Mouse (Mus musculus) stomach, postnatal 0 days (tissue): Measurements from ENCODE around the gene Qdpr. TPM values are rescaled to one million over a fixed set of nuclear protein-coding genes. Genes with fewer than 3 reads are reported as not detected.
A peak's percentile ranks its signal among the peaks of the same experiment; 100 is the strongest.

ENCODE experiments used
- ATAC-seq: fragments of 200-750 bp; cut with Nextera tagmentation; 2 replicates; pipeline ENCODE4 v1.8.0; 2017; ENCODE audit not compliant: low FRiP score, low TSS enrichment
- DNase-seq: peaks from one replicate; pipeline ENCODE4 v3.0.0-alpha.2; 2016; ENCODE audit warnings: low spot score
- H3K27ac ChIP-seq: fragments of 300-500 bp; sonication (generic); replicated peaks from 2 replicates; pipeline ENCODE4 v1.5.1; 2014; ENCODE audit warnings: mild to moderate bottlenecking, control low read depth
- H3K27me3 ChIP-seq: fragments of 300-500 bp; sonication (generic); 2 replicates; pipeline ENCODE4 v1.6.1; 2014; ENCODE audit warnings: low read length; ENCODE audit not compliant: control insufficient read depth, insufficient read depth
- H3K36me3 ChIP-seq: fragments of 300-500 bp; sonication (generic); 2 replicates; pipeline ENCODE4 v1.6.1; 2014; ENCODE audit warnings: low read length, mixed read lengths; ENCODE audit not compliant: control insufficient read depth, insufficient read depth
- H3K4me1 ChIP-seq: fragments of 300-500 bp; sonication (generic); replicated peaks from 2 replicates; pipeline ENCODE4 v1.6.1; 2014; ENCODE audit warnings: antibody characterized with exemption; ENCODE audit not compliant: control insufficient read depth, insufficient read depth
- H3K4me2 ChIP-seq: fragments of 300-500 bp; sonication (generic); replicated peaks from 2 replicates; pipeline ENCODE4 v1.6.1; 2014; ENCODE audit warnings: low read depth, mild to moderate bottlenecking, control low read depth, moderate library complexity
- H3K4me3 ChIP-seq: fragments of 300-500 bp; sonication (generic); 2 replicates; pipeline ENCODE4 v1.5.1; 2014; ENCODE audit warnings: low read depth, low read length, control low read depth
- H3K9ac ChIP-seq: fragments of 300-500 bp; sonication (generic); 2 replicates; pipeline ENCODE4 v1.6.1; 2014; ENCODE audit warnings: mild to moderate bottlenecking, low read length, control low read depth, mixed read lengths
- H3K9me3 ChIP-seq: fragments of 300-500 bp; sonication (generic); 2 replicates; pipeline ENCODE4 v1.6.1; 2016; ENCODE audit warnings: low read length; ENCODE audit not compliant: control insufficient read depth
- CTCF ChIP-seq: IDR thresholded peaks from 2 replicates; pipeline ENCODE4 v1.5.1; 2016; ENCODE audit warnings: antibody characterized with exemption, low read depth, mild to moderate bottlenecking, moderate library complexity
- EP300 ChIP-seq: optimal IDR thresholded peaks from 2 replicates; pipeline ENCODE3; 2016; ENCODE audit warnings: antibody characterized with exemption
- WGBS: fragments of 180-500 bp; shearing (Covaris S2); extraction: QIAGEN DNeasy Blood & Tissue Kit; methylation state at CpG from one replicate; pipeline ENCODE4 v1.1.7; 2014; 5-methylcytosine and 5-hydroxymethylcytosine counted together
- polyA plus RNA-seq: library from polyadenylated mRNA; unstranded; fragments of >200 nt; fragmentation: Nextera tagmentation; extraction: Ambion mirVana; gene quantifications from 2 replicates; pipeline ENCODE4 v1.2.1, GENCODE M21; 2015

Gene Qdpr
- polyA plus RNA-seq, 1 experiment from 2014 or later, result 91.4 TPM

- peak overlapping the region; percentile 49 for H3K4me3 ChIP-seq
- DNase-seq (peak; percentile 20), ATAC-seq (no peak)
- no peaks in the 10 kb centered on the region for H3K36me3 ChIP-seq
- no peaks in the 10 kb centered on the region for H3K9me3 ChIP-seq
- no peaks in the 10 kb centered on the region; the same call in 1 of the 2 replicates for H3K27me3 ChIP-seq
- WGBS, result under 1% methylated on average over 8 of the region's 8 CpGs
- peak overlapping the region; percentile 82 for H3K4me2 ChIP-seq
- H3K27ac ChIP-seq, result no peak overlapping the region
- H3K4me1 ChIP-seq, result 0 out of 2 replicates have a peak, but pooled peaks cover 4% of the 10 kb centered on the region
- H3K9ac ChIP-seq, result peak overlapping the region; percentile 61; the same call in 1 of the 2 replicates
- TF ChIP-seq CTCF, result no peak
These were observed 830 bp downstream of the Qdpr start for GRCm38 (mm10) chr5:45449206-45449605.

GRCm38 (mm10) chr5:45448676-45449075 is 1.4 kb downstream of the Qdpr start:
- Histone ChIP-seq H3K9me3 (no peaks in the 10 kb centered on the region), H3K4me3 (no peak overlapping the region; the same call in 1 of the 2 replicates), H3K9ac (peak overlapping the region; percentile 61; the same call in 1 of the 2 replicates), H3K27ac (no peak overlapping the region), H3K36me3 (no peaks in the 10 kb centered on the region), H3K27me3 (no peaks in the 10 kb centered on the region; the same call in 1 of the 2 replicates), H3K4me1 (0 out of 2 replicates have a peak, but pooled peaks cover 4% of the 10 kb centered on the region), H3K4me2 (peak overlapping the region; percentile 82; the same call in 1 of the 2 replicates)
- DNase-seq, result no peak
- ATAC-seq, result no peak
- TF ChIP-seq EP300 (no peak), CTCF (no peak)
- 68% methylated on average over 5 of the region's 5 CpGs for WGBS

DNA sequence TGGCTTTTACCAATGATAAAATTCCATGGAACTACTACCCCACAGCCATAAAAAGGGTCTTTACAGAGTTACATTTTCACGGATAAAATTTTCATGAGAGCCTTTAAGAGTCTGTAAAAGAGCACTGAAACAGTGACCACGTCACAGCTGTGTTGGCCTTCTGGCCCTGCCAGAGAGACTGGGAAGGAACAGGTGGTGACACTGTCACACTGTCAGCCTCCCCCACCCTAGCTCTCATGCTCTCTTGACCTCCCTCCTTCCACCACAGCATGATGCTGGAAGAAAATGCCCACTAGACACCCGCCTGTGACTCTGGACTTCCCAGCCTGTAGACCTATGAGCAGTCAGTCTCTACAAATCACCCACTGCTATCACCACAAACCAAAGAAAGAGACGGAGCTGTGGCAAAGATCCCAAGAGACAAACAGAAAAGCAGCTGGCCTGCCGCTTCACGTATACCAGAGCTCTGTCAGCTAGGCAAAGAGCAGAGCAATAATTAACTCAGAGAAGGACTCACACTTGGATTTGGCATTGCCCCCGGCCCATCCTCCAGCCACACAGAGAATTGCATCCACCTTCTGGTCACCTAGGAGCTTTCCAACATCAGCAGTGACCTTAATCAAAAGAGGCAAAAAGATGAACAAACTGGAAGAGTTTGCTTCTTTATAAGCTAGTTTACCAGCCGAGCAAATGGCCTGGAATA is 5.8 kb downstream of the Qdpr start:
- Histone ChIP-seq H3K4me1 (0 out of 2 replicates have a peak, but pooled peaks cover 4% of the 10 kb centered on the region), H3K36me3 (0 out of 2 replicates have a peak, but pooled peaks cover 2% of the 10 kb centered on the region), H3K9ac (no peak overlapping the region), H3K4me3 (no peak overlapping the region), H3K27ac (no peak overlapping the region), H3K27me3 (no peaks in the 10 kb centered on the region), H3K9me3 (no peaks in the 10 kb centered on the region), H3K4me2 (no peak overlapping the region)
- ATAC-seq (no peak), DNase-seq (no peak)
- 89% methylated on average over 8 of the region's 8 CpGs for WGBS
- TF ChIP-seq EP300 (no peak), CTCF (no peak)

GRCm38 (mm10) chr5:45441745-45442144 is 8.3 kb downstream of the Qdpr start:
- H3K9me3 ChIP-seq, result no peaks in the 10 kb centered on the region
- no peaks in the 10 kb centered on the region for H3K4me1 ChIP-seq
- no peak for ATAC-seq
- TF ChIP-seq EP300, result no peak
- no peak for TF ChIP-seq CTCF
- H3K27me3 ChIP-seq, result no peaks in the 10 kb centered on the region
- no peak overlapping the region for H3K4me2 ChIP-seq
- DNase-seq, result no peak
- H3K36me3 ChIP-seq, result peaks cover 10% of the 10 kb centered on the region
- WGBS, result 41% methylated on average over 3 of the region's 3 CpGs
- H3K27ac ChIP-seq, result no peak overlapping the region
- H3K4me3 ChIP-seq, result no peak overlapping the region
- no peak overlapping the region for H3K9ac ChIP-seq

- H3K27ac ChIP-seq, result no peak overlapping the region
- H3K4me3 ChIP-seq, result no peak overlapping the region
- no peaks in the 10 kb centered on the region for H3K27me3 ChIP-seq
- no peaks in the 10 kb centered on the region for H3K9me3 ChIP-seq
- H3K4me2 ChIP-seq, result no peak overlapping the region
- 59% methylated on average over 3 of the region's 3 CpGs for WGBS
- no peak for TF ChIP-seq EP300
- no peak for TF ChIP-seq CTCF
- DNase-seq, result no peak
- ATAC-seq, result no peak
- H3K36me3 ChIP-seq, result peaks cover 12% of the 10 kb centered on the region
- H3K9ac ChIP-seq, result no peak overlapping the region
- H3K4me1 ChIP-seq, result no peaks in the 10 kb centered on the region
These were observed 8.9 kb downstream of the Qdpr start for GRCm38 (mm10) chr5:45441124-45441523.

DNA sequence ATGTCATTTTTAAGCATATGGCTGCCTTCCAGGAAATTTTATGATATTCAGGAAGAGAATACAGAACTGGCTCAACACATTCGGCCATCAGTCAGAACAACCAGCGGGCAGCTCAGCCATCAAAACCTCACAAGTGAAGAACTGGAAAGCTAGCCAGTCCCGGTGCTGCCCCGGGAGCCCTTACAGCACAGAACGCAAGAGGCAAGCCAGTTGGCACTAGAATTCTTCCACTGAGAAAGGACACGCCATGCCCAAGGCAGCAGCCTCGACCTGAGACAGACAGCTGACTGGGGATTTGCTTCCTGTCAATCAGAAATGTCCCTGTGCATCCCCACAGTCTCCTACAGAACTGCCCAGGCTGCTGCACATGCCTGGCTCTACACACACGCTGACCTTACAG is 11.7 kb downstream of the Qdpr start:
- DNase-seq (no peak), ATAC-seq (no peak)
- no peaks in the 10 kb centered on the region for H3K9me3 ChIP-seq
- WGBS, result 89% methylated on average over 8 of the region's 8 CpGs
- H3K4me1 ChIP-seq, result no peaks in the 10 kb centered on the region
- TF ChIP-seq CTCF (no peak), EP300 (no peak)
- no peak overlapping the region for H3K9ac ChIP-seq
- no peaks in the 10 kb centered on the region for H3K27me3 ChIP-seq
- peaks cover 19% of the 10 kb centered on the region for H3K36me3 ChIP-seq
- H3K27ac ChIP-seq, result no peak overlapping the region
- no peak overlapping the region for H3K4me2 ChIP-seq
- no peak overlapping the region for H3K4me3 ChIP-seq
